Mouse (Mus musculus) small intestine, adult 2 months (tissue): ENCODE results near the gene Prrc2b. TPM values are rescaled to one million over a fixed set of nuclear protein-coding genes. Genes with fewer than 3 reads are reported as not detected.
A peak's percentile ranks its signal among the peaks of the same experiment; 100 is the strongest.

ENCODE experiments used
- H3K27ac ChIP-seq: fragments of 200-500 bp; 2 replicates; pipeline ENCODE4 v1.5.1; 2012; ENCODE audit warnings: low read depth, low read length, control low read depth, inconsistent platforms; ENCODE audit not compliant: insufficient read depth
- H3K27me3 ChIP-seq: fragments of 200-500 bp; 2 replicates; pipeline ENCODE4 v1.6.1; 2012; ENCODE audit warnings: mild to moderate bottlenecking, moderate library complexity, low read length, inconsistent platforms; ENCODE audit not compliant: control insufficient read depth, insufficient read depth
- H3K36me3 ChIP-seq: fragments of 200-500 bp; 2 replicates; pipeline ENCODE4 v1.6.1; 2012; ENCODE audit warnings: mild to moderate bottlenecking, low read length, control low read depth, inconsistent platforms; ENCODE audit not compliant: control insufficient read depth, insufficient read depth
- H3K4me1 ChIP-seq: fragments of 200-500 bp; 2 replicates; pipeline ENCODE4 v1.6.1; 2012; ENCODE audit warnings: low read length, inconsistent platforms, mixed read lengths; ENCODE audit not compliant: control insufficient read depth, insufficient read depth, insufficient read length
- H3K4me3 ChIP-seq: fragments of 200-500 bp; 2 replicates; pipeline ENCODE4 v1.5.1; 2012; ENCODE audit warnings: low read depth, mild to moderate bottlenecking, control low read depth, inconsistent platforms, low read length, moderate library complexity
- CTCF ChIP-seq: fragments of 200-500 bp; IDR thresholded peaks from 2 replicates; pipeline ENCODE4 v1.5.1; 2012; ENCODE audit warnings: low read depth, mild to moderate bottlenecking, control low read depth, inconsistent platforms, low read length, moderate library complexity, mixed read lengths; ENCODE audit not compliant: insufficient replicate concordance, insufficient read length; ENCODE audit errors: extremely low read depth
- POLR2A ChIP-seq: fragments of 200-500 bp; IDR thresholded peaks from 2 replicates; pipeline ENCODE4 v1.6.1; 2012; ENCODE audit warnings: low read depth, mild to moderate bottlenecking, control low read depth, inconsistent platforms, low read length, moderate library complexity
- WGBS: fragments of 180-500 bp; shearing (Covaris S2); methylation state at CpG from one replicate; pipeline ENCODE4 v1.1.7; 2018; 5-methylcytosine and 5-hydroxymethylcytosine counted together
- polyA plus RNA-seq: library from polyadenylated mRNA; depleted of rRNA; stranded (reverse); fragments of >200 nt; gene quantifications from 2 replicates; pipeline ENCODE4 v1.2.3, GENCODE M21; 2012

Gene Prrc2b
- polyA plus RNA-seq, 1 experiment: 23.4 TPM

GRCm38 (mm10) chr2:32137667-32138266 is 13.1 kb upstream of the Prrc2b start:
- WGBS: under 1% methylated on average over 40 of the region's 40 CpGs
- peaks cover under 1% of the 10 kb centered on the region; the same call in 1 of the 2 replicates for H3K4me1 ChIP-seq
- no peak for TF ChIP-seq CTCF
- TF ChIP-seq POLR2A: peak; percentile 81; the same call in 1 of the 2 replicates
- H3K27ac ChIP-seq: peak overlapping the region; percentile 86
- H3K27me3 ChIP-seq: no peaks in the 10 kb centered on the region
- H3K4me3 ChIP-seq: peak overlapping the region; percentile 84
- no peaks in the 10 kb centered on the region for H3K36me3 ChIP-seq

GRCm38 (mm10) chr2:32139377-32139776 is 11.5 kb upstream of the Prrc2b start:
- H3K4me1 ChIP-seq: no peaks in the 10 kb centered on the region
- WGBS: 82% methylated on average over 5 of the region's 5 CpGs

GRCm38 (mm10) chr2:32140498-32140934 is 10.4 kb upstream of the Prrc2b start:
- Histone ChIP-seq H3K4me1 (no peaks in the 10 kb centered on the region), H3K27ac (no peak overlapping the region), H3K36me3 (no peaks in the 10 kb centered on the region), H3K4me3 (no peak overlapping the region), H3K27me3 (no peaks in the 10 kb centered on the region)
- WGBS: 52% methylated on average over 4 of the region's 4 CpGs
- no peak for TF ChIP-seq CTCF
- TF ChIP-seq POLR2A: no peak

More at GRCm38 (mm10) chr2:32139377-32139776, 11.5 kb upstream of the Prrc2b start:
- no peaks in the 10 kb centered on the region for H3K36me3 ChIP-seq
- H3K27ac ChIP-seq: no peak overlapping the region
- H3K4me3 ChIP-seq: no peak overlapping the region
- H3K27me3 ChIP-seq: no peaks in the 10 kb centered on the region
- TF ChIP-seq CTCF: no peak
- no peak for TF ChIP-seq POLR2A

- Histone ChIP-seq H3K4me1 (no peaks in the 10 kb centered on the region), H3K4me3 (no peak overlapping the region), H3K36me3 (no peaks in the 10 kb centered on the region), H3K27ac (no peak overlapping the region), H3K27me3 (no peaks in the 10 kb centered on the region)
- TF ChIP-seq CTCF (no peak), POLR2A (no peak)
- WGBS: 48% methylated on average over 6 of the region's 6 CpGs
Measured at GRCm38 (mm10) chr2:32141602-32142001, 9.3 kb upstream of the Prrc2b start.

- H3K27ac ChIP-seq: no peak overlapping the region
- no peaks in the 10 kb centered on the region for H3K36me3 ChIP-seq
- no peak overlapping the region for H3K4me3 ChIP-seq
- TF ChIP-seq POLR2A: no peak
- no peak for TF ChIP-seq CTCF
- no peaks in the 10 kb centered on the region for H3K27me3 ChIP-seq
- 54% methylated on average over 6 of the region's 6 CpGs for WGBS
- H3K4me1 ChIP-seq: no peaks in the 10 kb centered on the region
Measured at GRCm38 (mm10) chr2:32142368-32142767, 8.5 kb upstream of the Prrc2b start.

GRCm38 (mm10) chr2:32144633-32145032 is 6.2 kb upstream of the Prrc2b start:
- TF ChIP-seq CTCF: no peak
- TF ChIP-seq POLR2A: no peak
- H3K4me1 ChIP-seq: no peaks in the 10 kb centered on the region
- no peak overlapping the region for H3K4me3 ChIP-seq
- H3K36me3 ChIP-seq: no peaks in the 10 kb centered on the region
- 76% methylated on average over 5 of the region's 5 CpGs for WGBS
- H3K27ac ChIP-seq: no peak overlapping the region
- H3K27me3 ChIP-seq: no peaks in the 10 kb centered on the region

- Histone ChIP-seq H3K4me3 (no peak overlapping the region), H3K27me3 (no peaks in the 10 kb centered on the region), H3K36me3 (no peaks in the 10 kb centered on the region), H3K27ac (no peak overlapping the region), H3K4me1 (no peaks in the 10 kb centered on the region)
- no peak for TF ChIP-seq POLR2A
- TF ChIP-seq CTCF: no peak
- 74% methylated on average over 5 of the region's 5 CpGs for WGBS
Measured at GRCm38 (mm10) chr2:32146617-32147162, 4.2 kb upstream of the Prrc2b start.
